Mouse (Mus musculus) lung, postnatal 10 days (tissue): ENCODE data around the gene Vps33b.
"Not testable (repeated sequence)": the region's sequence is repeated elsewhere in the genome, so short reads cannot be mapped to it uniquely, and the experiment has no call there.

Experiments used
- DNase-seq: peaks from one replicate; pipeline ENCODE4 v3.0.0; 2021

The Vps33b gene

DNA sequence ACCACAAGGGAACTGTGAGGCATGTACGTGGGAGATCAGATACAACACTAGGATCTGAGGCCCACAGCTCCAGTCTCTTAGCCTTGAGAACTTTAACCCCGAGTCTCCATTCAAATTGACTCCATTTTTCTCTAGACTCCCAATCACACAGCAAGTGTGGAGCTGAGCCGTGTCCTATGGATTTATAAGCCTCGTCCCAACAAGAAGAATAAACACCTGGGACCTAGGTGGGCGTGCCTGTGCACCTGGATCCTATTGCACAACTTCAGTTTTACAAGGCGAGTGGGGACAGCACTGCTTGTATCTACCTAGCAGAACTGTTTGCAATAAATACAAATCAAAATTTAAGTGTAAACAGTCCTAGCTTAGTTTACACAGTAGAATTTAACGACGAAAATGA is 53.9 kb downstream of the Vps33b start:
- DNase-seq = no peak

DNA sequence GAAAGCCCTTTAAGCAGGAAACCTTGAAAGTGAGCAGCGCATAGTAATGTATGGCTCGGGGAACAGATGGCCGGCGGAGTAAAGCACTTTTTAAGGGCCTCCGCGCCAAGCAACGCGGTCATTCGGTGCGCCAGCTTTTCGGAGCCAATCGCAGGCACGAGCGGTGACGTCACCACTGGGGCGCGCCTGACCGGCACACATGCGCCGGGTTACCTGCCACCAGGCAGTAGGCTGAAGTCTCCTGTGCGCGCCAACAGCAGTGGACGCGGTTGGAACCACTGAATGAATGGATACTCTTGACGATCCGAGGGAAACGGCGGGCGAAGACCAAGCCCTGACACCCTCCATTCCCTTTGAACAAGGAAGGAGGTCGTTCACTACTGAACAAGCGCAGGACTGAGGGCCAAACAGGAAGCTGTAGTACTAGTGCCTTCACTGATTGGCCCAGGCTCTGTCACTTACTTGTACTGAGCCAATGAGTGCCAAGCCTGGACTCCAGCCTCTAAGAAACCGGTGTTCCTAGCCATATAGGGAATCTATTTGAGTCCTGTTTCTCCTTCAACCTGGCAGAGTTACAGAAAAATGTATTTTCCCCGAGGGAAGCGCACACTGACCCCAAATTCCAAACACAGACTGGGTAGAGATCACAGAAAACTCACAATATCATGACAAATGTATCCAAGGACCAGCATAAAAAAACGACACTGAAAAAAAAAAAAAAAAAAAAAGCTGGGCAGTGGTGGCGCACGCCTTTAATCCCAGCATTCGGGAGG is 54.8 kb downstream of the Vps33b start, which contains the start of gene Rccd1:
Rccd1 (minus strand) TSS at position 412 of the 773 bp plus-strand sequence.
- peak; percentile 96 for DNase-seq

DNA sequence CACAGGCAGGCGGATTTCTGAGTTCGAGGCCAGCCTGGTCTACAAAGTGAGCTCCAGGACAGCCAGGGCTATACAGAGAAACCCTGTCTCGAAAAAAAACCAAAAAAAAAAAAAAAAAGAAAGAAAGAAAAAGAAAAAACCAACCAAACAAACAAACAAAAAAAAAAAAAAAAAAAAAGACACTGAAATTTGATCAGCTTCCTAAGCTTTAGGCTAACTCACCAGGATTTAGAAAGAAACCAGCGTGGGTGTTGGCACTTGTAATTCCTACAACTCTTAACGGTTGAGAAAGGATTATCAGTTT is 55.3 kb downstream of the Vps33b start:
- DNase-seq = not testable (repeated sequence)

DNA sequence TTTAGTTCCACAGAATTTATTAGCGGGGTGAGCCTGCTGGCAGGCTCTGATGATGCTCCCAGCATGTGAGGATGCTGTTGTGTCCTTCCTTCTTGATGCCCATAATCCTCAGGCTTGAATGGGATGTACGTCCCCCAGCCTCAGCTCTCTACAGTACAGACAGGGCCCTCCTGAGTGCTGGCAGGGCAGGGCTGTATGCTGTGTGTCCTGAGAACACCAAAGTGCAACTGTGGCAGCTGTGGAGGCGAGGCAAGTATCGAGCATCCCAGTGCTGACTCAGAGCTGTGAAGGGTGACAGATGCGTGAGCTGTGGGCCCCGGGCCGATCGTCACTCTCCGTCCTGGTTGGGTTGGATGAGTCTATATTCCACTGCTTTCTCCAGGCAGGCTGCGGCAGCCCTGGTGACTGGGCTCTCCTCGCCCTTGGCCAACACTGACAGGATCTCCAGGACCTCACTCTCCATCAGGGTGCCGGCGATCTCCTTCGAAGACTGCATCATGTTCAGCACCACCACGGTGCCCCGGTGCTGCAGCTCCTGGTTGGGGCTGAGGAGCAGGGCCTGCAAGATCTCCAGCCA is 55.9 kb downstream of the Vps33b start:
- DNase-seq = no peak

DNA sequence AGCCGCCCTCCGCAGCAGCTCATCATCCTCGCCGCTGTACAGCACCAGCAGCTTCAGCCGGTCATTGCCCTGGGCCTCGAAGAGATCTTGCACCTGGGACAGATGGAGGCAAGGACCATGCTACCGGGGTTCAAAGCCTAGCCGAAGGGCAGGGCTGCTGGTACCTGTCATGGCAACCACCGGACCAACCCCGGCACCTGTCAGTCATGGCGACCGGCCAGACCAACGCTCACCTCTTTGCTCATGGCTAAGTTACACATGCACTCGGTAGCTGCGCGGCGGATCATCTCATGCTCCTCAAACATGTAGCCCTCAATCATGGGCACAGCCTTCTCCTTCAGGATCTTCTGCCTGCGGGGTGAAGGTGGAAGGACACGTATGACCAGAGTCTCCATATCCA is 56.6 kb downstream of the Vps33b start:
- DNase-seq = no peak

DNA sequence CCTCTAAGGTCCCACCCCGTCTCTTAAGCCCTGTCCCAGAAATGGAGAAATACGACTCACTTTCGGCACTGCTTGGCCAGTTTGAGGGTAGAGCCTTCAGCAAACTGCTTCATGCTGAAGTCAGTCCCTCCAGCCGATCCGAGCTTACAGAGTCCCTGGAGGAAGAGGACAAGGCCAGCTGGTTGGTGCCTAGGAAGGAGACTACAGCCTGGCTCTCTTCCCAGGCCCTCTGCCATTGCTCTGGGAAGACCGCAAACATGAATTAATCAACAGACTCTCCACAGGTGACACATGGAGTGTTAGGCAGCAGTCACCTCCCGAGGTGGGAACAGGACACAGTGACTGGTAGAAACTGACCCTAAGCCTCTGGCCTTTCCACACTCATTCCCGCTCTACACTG is 60.8 kb downstream of the Vps33b start:
- DNase-seq = no peak

DNA sequence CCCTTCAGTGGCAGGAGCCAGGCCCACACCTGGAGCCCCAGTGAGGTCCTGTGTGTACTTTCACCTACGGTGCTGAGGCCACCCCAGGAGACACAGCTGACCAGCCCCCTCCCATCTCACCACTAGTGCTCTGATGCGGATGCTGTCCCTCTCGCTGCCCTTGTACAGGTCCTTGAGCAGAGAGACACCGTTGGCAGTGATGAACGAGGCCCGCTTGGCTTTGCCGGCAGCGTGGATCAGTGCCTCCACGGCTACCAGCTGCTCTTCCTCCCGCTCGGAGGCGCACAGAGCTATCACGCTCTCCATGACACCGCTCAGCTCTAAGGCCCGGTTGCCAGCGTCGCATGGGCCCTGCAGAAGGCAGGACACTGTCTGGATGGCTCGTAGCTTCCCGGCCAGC is 62.0 kb downstream of the Vps33b start:
- no peak for DNase-seq

DNA sequence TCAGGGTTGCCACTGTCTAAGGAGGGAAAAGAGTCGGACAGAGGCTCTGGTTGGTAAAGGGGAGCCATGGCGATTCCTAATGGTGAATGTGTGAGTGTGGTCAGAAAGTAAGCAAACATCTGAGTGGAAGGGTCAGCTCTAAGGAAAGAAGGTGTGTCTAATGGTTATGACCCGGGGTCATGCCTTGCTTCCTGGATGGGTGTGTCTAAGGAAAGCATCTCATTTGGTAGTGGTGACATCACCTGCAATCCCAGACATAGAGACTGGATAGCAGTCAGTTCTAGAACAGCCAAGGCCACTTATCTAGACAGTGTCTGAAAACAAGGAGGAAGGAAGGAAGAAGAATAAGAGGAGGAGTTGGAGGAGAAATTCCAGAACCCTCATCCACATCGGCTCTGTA is 65.4 kb downstream of the Vps33b start:
- DNase-seq = no peak

DNA sequence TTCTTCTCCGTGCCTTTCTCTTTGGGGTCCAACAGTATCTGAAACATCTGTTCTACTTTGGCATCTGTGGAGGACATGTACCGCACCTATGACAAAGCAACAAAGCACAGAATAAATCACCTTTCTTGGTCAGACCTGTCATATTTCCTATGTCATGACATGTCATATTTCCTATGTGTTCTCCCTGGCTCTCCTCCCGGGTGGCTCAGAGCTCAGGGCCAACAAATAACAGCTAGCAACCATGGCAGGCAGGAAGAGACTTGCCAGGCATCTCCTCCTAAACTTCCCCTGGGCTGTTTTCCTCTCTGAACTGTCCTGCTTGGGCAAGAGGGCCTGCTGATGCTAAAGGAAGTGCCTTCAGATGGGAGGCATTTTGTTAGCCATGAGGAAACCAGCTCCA is 67.5 kb downstream of the Vps33b start:
- DNase-seq = no peak

DNA sequence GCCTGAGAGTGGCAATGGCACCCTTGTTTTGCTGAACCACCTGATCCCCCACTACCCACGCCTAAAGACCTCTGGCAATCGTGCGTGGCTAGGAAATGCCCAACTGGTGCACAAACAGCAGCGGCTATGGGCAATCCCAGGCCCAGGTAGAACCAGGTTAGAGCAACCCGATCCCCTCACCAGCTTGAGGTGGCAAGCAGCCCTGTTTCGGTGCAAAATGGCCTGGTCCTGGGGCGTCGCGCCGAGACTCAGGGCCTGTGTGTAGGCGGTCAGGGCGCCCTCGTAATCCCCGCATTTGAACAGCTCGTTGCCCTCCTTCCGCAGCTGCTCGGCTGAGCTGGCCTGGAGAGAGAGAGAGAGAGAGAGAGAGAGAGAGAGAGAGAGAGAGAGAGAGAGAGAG is 69.9 kb downstream of the Vps33b start:
- DNase-seq = peak; percentile 43

DNA sequence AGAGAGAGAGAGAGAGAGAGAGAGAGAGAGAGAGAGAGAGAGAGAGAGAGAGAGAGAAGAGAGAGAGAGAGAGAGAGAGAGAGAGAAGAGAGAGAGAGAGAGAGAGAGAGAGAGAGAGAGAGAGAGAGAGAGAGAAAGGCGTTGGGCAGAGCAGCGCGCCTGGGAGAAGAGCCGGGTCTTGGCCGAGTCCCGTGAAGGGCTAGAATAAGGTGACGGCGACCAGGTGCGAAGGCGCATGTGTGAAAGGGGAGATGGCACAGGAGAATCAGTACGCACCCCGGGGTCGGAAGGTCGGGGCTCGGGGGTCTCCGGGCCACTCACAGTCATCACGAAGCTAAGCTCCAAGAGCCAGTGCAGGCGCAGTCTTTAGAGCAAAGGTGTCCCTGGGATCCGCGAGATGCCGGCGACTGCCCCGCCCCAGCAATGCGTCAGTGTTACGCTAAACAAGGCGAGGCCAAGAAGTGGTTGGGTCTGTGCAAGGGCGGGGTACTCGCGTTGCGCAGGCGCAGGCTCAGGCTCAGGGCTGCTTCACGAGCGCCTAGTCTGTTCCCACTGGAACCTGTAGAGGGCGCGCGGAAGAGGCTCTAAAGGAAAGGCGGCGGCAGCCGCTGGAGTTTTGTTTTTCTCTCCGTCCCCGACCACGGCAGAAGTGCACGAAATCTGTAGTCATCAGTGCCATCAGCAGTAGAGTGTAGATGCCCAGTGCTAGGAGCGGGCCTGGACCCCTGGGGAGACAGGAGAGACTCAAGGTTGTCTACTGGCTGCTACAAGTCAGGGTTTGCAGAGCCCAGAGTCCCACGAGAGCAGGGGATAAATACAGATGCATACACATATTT is 70.6 kb downstream of the Vps33b start:
- peak; percentile 99 for DNase-seq

DNA sequence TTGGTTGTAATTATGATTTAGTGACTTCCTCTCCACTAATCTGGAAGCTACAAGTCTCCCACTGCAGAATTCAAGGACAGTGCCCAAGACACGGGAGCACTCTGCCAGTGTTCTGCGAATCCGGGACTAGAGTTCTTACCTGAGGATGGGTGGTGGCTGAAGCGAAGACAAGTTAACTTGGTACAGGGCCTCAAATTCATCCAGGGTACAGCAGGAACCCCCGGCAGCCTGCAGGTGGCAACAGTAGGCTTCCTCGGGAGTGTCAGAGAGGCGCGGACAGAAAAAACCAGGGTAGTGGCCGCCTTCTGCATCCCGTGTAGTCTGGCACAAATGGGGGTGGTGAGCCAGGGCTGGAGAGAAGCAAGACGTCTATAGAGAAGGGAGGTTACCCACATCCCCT is 71.3 kb downstream of the Vps33b start, which contains the start of gene Unc45a:
Unc45a (minus strand) TSS at position 213 of the 400 bp plus-strand sequence.
- peak; percentile 89 for DNase-seq
